8 mouse cellular contexts compared by ENCODE assay signal in the genomic region with DNA sequence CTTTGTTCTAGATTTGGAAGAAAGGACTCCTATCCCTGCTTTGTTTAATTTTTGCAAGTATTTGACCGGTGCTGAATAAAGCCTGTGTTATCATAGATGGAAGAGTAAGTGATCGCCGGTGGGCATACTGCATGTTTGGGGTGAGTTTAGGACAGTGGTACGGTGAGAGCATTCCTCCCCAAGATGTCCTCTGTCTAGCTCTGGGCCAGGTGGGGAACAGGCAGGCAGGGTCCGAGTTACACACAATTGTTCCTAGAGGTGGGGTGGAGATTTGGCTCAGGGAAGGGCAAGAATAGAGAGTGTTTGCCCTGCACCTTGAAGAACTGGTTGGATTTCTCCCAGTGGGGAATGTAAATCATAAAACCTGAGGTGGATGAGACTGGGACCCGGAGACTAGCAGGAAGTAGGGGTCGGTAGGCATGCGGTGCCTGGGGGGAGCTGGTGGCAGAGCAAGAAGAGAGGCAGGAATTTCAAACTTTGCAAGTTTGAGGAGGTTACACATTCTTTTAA. TPM values are rescaled to one million over a fixed set of nuclear protein-coding genes. Genes with fewer than 3 reads are reported as not detected.
DNase-seq lines count a peak whose midpoint lies in the region; ATAC-seq lines count a peak whose summit lies in the region.

No protein-coding gene starts in this region.

- no peak for ATAC-seq in midbrain, embryonic 11.5 days (ENCODE audit: low FRiP score)
- ATAC-seq in liver, embryonic 11.5 days (replicated peaks; ENCODE audit: low FRiP score): no peak
- ATAC-seq in stomach, embryonic 14.5 days (ENCODE audit: insufficient number of reproducible peaks, insufficient read depth, low FRiP score, low read depth): peak; percentile 8; the same call in 1 of the 2 replicates
- ATAC-seq in megakaryocyte progenitor cell, adult 5-6 weeks (replicated peaks; ENCODE audit: poor library complexity): no peak

- H3K27ac ChIP-seq in midbrain, embryonic 10.5 days (replicated peaks): no peak overlapping the region
- H3K27ac ChIP-seq in midbrain, embryonic 11.5 days (ENCODE audit: low read depth, low read length): no peak overlapping the region
- peak overlapping the region; percentile 100; the same call in 1 of the 2 replicates for H3K27ac ChIP-seq in liver, embryonic 11.5 days (ENCODE audit: low read depth, low read length)
- H3K27ac ChIP-seq in stomach, embryonic 14.5 days (ENCODE audit: low read length): peak overlapping the region; percentile 100

- peak; percentile 31 for DNase-seq in cerebellum, adult 9-11 months
- no peak for DNase-seq in cerebellum, adult 11 months
- DNase-seq in midbrain, embryonic 10.5 days (ENCODE audit: low spot score): no peak
- no peak for DNase-seq in midbrain, embryonic 11.5 days (ENCODE audit: low spot score, missing footprints)
- no peak for DNase-seq in liver, embryonic 11.5 days (ENCODE audit: low spot score)
- DNase-seq in left cerebral cortex, adult 11 months (ENCODE audit: low spot score): no peak

- WGBS in midbrain, embryonic 10.5 days: 77% methylated on average over 8 of the region's 8 CpGs
- 83% methylated on average over 8 of the region's 8 CpGs for WGBS in midbrain, embryonic 11.5 days
- WGBS in liver, embryonic 11.5 days: 66% methylated on average over 8 of the region's 8 CpGs
- 55% methylated on average over 8 of the region's 8 CpGs for WGBS in stomach, embryonic 14.5 days

- H3K9me3 ChIP-seq in midbrain, embryonic 10.5 days (replicated peaks): no peaks in the 10 kb centered on the region
- H3K9me3 ChIP-seq in midbrain, embryonic 11.5 days (ENCODE audit: control insufficient read depth, low read length): no peaks in the 10 kb centered on the region
- no peaks in the 10 kb centered on the region for H3K9me3 ChIP-seq in liver, embryonic 11.5 days (ENCODE audit: control insufficient read depth, low read length)
- no peaks in the 10 kb centered on the region for H3K9me3 ChIP-seq in stomach, embryonic 14.5 days (ENCODE audit: control insufficient read depth, low read depth, low read length)

- H3K4me2 ChIP-seq in midbrain, embryonic 11.5 days: no peak overlapping the region
- peak overlapping the region; percentile 61 for H3K4me2 ChIP-seq in liver, embryonic 11.5 days
- H3K4me2 ChIP-seq in stomach, embryonic 14.5 days (replicated peaks; ENCODE audit: low read depth, low read length): peak overlapping the region; percentile 61

- no peak overlapping the region for H3K9ac ChIP-seq in midbrain, embryonic 11.5 days (ENCODE audit: low read length)
- 0 out of 2 replicates have a peak overlapping the region, but pooled peaks have one; percentile 13 for H3K9ac ChIP-seq in liver, embryonic 11.5 days (ENCODE audit: low read depth, low read length)
- H3K9ac ChIP-seq in stomach, embryonic 14.5 days (replicated peaks; ENCODE audit: low read depth, low read length): 0 out of 2 replicates have a peak overlapping the region, but pooled peaks have one; percentile 97

- peaks cover 44% of the 10 kb centered on the region for H3K4me1 ChIP-seq in midbrain, embryonic 10.5 days
- peaks cover 22% of the 10 kb centered on the region for H3K4me1 ChIP-seq in midbrain, embryonic 11.5 days (ENCODE audit: control insufficient read depth, insufficient read depth, low read length)
- H3K4me1 ChIP-seq in liver, embryonic 11.5 days (replicated peaks; ENCODE audit: control insufficient read depth, insufficient read depth, low read length): peaks cover 44% of the 10 kb centered on the region
- H3K4me1 ChIP-seq in stomach, embryonic 14.5 days (ENCODE audit: control insufficient read depth, insufficient read depth, low read length): peaks cover 46% of the 10 kb centered on the region

- H3K4me3 ChIP-seq in midbrain, embryonic 10.5 days: 0 out of 2 replicates have a peak overlapping the region, but pooled peaks have one; percentile 65
- H3K4me3 ChIP-seq in midbrain, embryonic 11.5 days (ENCODE audit: low read depth, low read length): no peak overlapping the region
- peak overlapping the region; percentile 92 for H3K4me3 ChIP-seq in liver, embryonic 11.5 days (ENCODE audit: low read depth, low read length)
- H3K4me3 ChIP-seq in stomach, embryonic 14.5 days (ENCODE audit: low read depth, low read length): peak overlapping the region; percentile 91

- peaks cover 18% of the 10 kb centered on the region for H3K27me3 ChIP-seq in midbrain, embryonic 10.5 days (ENCODE audit: low read depth, poor library complexity, severe bottlenecking)
- H3K27me3 ChIP-seq in midbrain, embryonic 11.5 days (ENCODE audit: control insufficient read depth, insufficient read depth, low read length): no peaks in the 10 kb centered on the region
- H3K27me3 ChIP-seq in liver, embryonic 11.5 days (replicated peaks; ENCODE audit: control insufficient read depth, insufficient read depth, low read length): no peaks in the 10 kb centered on the region
- no peaks in the 10 kb centered on the region for H3K27me3 ChIP-seq in stomach, embryonic 14.5 days (ENCODE audit: control insufficient read depth, insufficient read depth, low read length)

- peaks cover 4% of the 10 kb centered on the region; the same call in 1 of the 2 replicates for H3K36me3 ChIP-seq in midbrain, embryonic 10.5 days
- no peaks in the 10 kb centered on the region for H3K36me3 ChIP-seq in midbrain, embryonic 11.5 days (ENCODE audit: control insufficient read depth, insufficient read depth, low read length)
- H3K36me3 ChIP-seq in liver, embryonic 11.5 days (ENCODE audit: control insufficient read depth, insufficient read depth, low read length): no peaks in the 10 kb centered on the region
- no peaks in the 10 kb centered on the region for H3K36me3 ChIP-seq in stomach, embryonic 14.5 days (ENCODE audit: control insufficient read depth, insufficient read depth, low read length)

RNA-seq across cellular contexts. Expression of gene Wbp4, which starts 2.3 kb away (rescaled TPM):
- 46.1 and 49.0 TPM in 2 replicates for polyA plus RNA-seq in midbrain, embryonic 10.5 days (2016; fragmentation: Nextera tagmentation; extraction: Ambion mirVana)
- 61.1 and 62.4 TPM in 2 replicates for polyA plus RNA-seq in midbrain, embryonic 11.5 days (2014; fragmentation: Nextera tagmentation; extraction: Ambion mirVana)
- polyA plus RNA-seq in liver, embryonic 11.5 days (2014; fragmentation: Nextera tagmentation; extraction: Ambion mirVana): 35.8 and 38.7 TPM in 2 replicates
- 43.6 and 50.3 TPM in 2 replicates for polyA plus RNA-seq in stomach, embryonic 14.5 days (2014; fragmentation: Nextera tagmentation; extraction: Ambion mirVana)
- total RNA-seq in megakaryocyte progenitor cell, adult 5-6 weeks (2015): 33.6 and 34.2 TPM in 2 replicates
- 50.2 and 84.2 TPM in 2 replicates for total RNA-seq in megakaryocyte progenitor cell, adult 5-6 weeks (2017)

RNA-seq across cellular contexts. Expression of gene Elf1, which starts 2.7 kb away (rescaled TPM):
- polyA plus RNA-seq in midbrain, embryonic 10.5 days (2016; fragmentation: Nextera tagmentation; extraction: Ambion mirVana): 3.9 and 5.2 TPM in 2 replicates
- polyA plus RNA-seq in midbrain, embryonic 11.5 days (2014; fragmentation: Nextera tagmentation; extraction: Ambion mirVana): 5.9 and 8.3 TPM in 2 replicates
- 22.7 and 25.3 TPM in 2 replicates for polyA plus RNA-seq in liver, embryonic 11.5 days (2014; fragmentation: Nextera tagmentation; extraction: Ambion mirVana)
- 25.8 and 27.6 TPM in 2 replicates for polyA plus RNA-seq in stomach, embryonic 14.5 days (2014; fragmentation: Nextera tagmentation; extraction: Ambion mirVana)
- total RNA-seq in megakaryocyte progenitor cell, adult 5-6 weeks (2015): 96.8 and 98.3 TPM in 2 replicates
- total RNA-seq in megakaryocyte progenitor cell, adult 5-6 weeks (2017): 178 and 189 TPM in 2 replicates

RNA-seq across cellular contexts. Expression of gene Kbtbd6, which starts 32.0 kb away (rescaled TPM):
- 5.8 and 5.9 TPM in 2 replicates for polyA plus RNA-seq in midbrain, embryonic 10.5 days (2016; fragmentation: Nextera tagmentation; extraction: Ambion mirVana)
- polyA plus RNA-seq in midbrain, embryonic 11.5 days (2014; fragmentation: Nextera tagmentation; extraction: Ambion mirVana): 4.6 and 5.1 TPM in 2 replicates
- polyA plus RNA-seq in liver, embryonic 11.5 days (2014; fragmentation: Nextera tagmentation; extraction: Ambion mirVana): 4.1 and 4.3 TPM in 2 replicates
- polyA plus RNA-seq in stomach, embryonic 14.5 days (2014; fragmentation: Nextera tagmentation; extraction: Ambion mirVana): 2.8 and 3.0 TPM in 2 replicates
- 4.7 and 5.7 TPM in 2 replicates for total RNA-seq in megakaryocyte progenitor cell, adult 5-6 weeks (2015)
- total RNA-seq in megakaryocyte progenitor cell, adult 5-6 weeks (2017): 5.1 and 6.6 TPM in 2 replicates

RNA-seq across cellular contexts. Expression of gene Kbtbd7, which starts 57.4 kb away (rescaled TPM):
- 12.8 and 13.5 TPM in 2 replicates for polyA plus RNA-seq in midbrain, embryonic 10.5 days (2016; fragmentation: Nextera tagmentation; extraction: Ambion mirVana)
- 18.4 and 20.2 TPM in 2 replicates for polyA plus RNA-seq in midbrain, embryonic 11.5 days (2014; fragmentation: Nextera tagmentation; extraction: Ambion mirVana)
- 8.1 and 9.0 TPM in 2 replicates for polyA plus RNA-seq in liver, embryonic 11.5 days (2014; fragmentation: Nextera tagmentation; extraction: Ambion mirVana)
- polyA plus RNA-seq in stomach, embryonic 14.5 days (2014; fragmentation: Nextera tagmentation; extraction: Ambion mirVana): 14.3 and 16.1 TPM in 2 replicates
- 15.7 and 16.9 TPM in 2 replicates for total RNA-seq in megakaryocyte progenitor cell, adult 5-6 weeks (2015)
- total RNA-seq in megakaryocyte progenitor cell, adult 5-6 weeks (2017): 14.3 and 14.9 TPM in 2 replicates

Comparison
In these comparisons a context has a peak if more than half of its experiments do, and no peak if none do; other contexts are left out.
1. H3K27ac ChIP-seq: peak in liver, embryonic 11.5 days (single experiment) and stomach, embryonic 14.5 days (single experiment); none in midbrain, embryonic 10.5 days (single experiment) and midbrain, embryonic 11.5 days (single experiment).